Mouse (Mus musculus) liver, adult 2 months (tissue): ENCODE results near the gene Smc4. TPM values are rescaled to one million over a fixed set of nuclear protein-coding genes. Genes with fewer than 3 reads are reported as not detected.

Source experiments
- DNase-seq: peaks from one replicate; pipeline ENCODE4 v3.0.0-alpha.2; 2011; ENCODE audit warnings: low read depth, low spot score; ENCODE audit errors: extremely low read depth
- H3K27ac ChIP-seq: fragments of 200-500 bp; replicated peaks from 2 replicates; pipeline ENCODE4 v1.5.1; 2012; ENCODE audit warnings: low read depth, mild to moderate bottlenecking, control low read depth, inconsistent platforms, low read length; ENCODE audit not compliant: insufficient read depth
- H3K27me3 ChIP-seq: fragments of 200-500 bp; 2 replicates; pipeline ENCODE4 v1.6.1; 2012; ENCODE audit warnings: mild to moderate bottlenecking, moderate library complexity, low read length, inconsistent platforms; ENCODE audit not compliant: control insufficient read depth, insufficient read depth
- H3K36me3 ChIP-seq: fragments of 200-500 bp; 2 replicates; pipeline ENCODE4 v1.6.1; 2012; ENCODE audit warnings: low read length, inconsistent platforms; ENCODE audit not compliant: control insufficient read depth, insufficient read depth
- H3K4me1 ChIP-seq: fragments of 200-500 bp; 2 replicates; pipeline ENCODE4 v1.6.1; 2011; ENCODE audit warnings: low read length; ENCODE audit not compliant: control insufficient read depth, insufficient read depth
- H3K4me3 ChIP-seq: fragments of 200-500 bp; 2 replicates; pipeline ENCODE4 v1.5.1; 2011; ENCODE audit warnings: low read depth, mild to moderate bottlenecking, control low read depth, low read length, moderate library complexity; ENCODE audit not compliant: insufficient read depth
- H3K79me2 ChIP-seq: fragments of 200-500 bp; 2 replicates; pipeline ENCODE4 v1.6.1; 2012; ENCODE audit warnings: inconsistent platforms, mild to moderate bottlenecking, low read length, moderate library complexity; ENCODE audit not compliant: control insufficient read depth, insufficient read depth
- H3K9ac ChIP-seq: fragments of 200-500 bp; 2 replicates; pipeline ENCODE4 v1.6.1; 2012; ENCODE audit warnings: low read depth, mild to moderate bottlenecking, control low read depth, inconsistent platforms, low read length
- CTCF ChIP-seq: fragments of 200-500 bp; IDR thresholded peaks from 2 replicates; pipeline ENCODE4 v1.5.1; 2011; ENCODE audit warnings: low read depth, low read length, control low read depth
- POLR2A ChIP-seq: fragments of 200-500 bp; IDR thresholded peaks from 2 replicates; pipeline ENCODE4 v1.6.1; 2011; ENCODE audit warnings: low read length, control low read depth; ENCODE audit not compliant: insufficient read depth; ENCODE audit errors: extremely low read depth
- WGBS: fragments of 180-500 bp; shearing (Covaris S2); methylation state at CpG from one replicate; pipeline ENCODE4 v1.1.7; 2018; 5-methylcytosine and 5-hydroxymethylcytosine counted together
- polyA plus RNA-seq: library from polyadenylated mRNA; depleted of rRNA; stranded (reverse); fragments of >200 nt; gene quantifications from 2 replicates; pipeline ENCODE4 v1.2.3, GENCODE M21; 2012
- total RNA-seq: library from RNA; depleted of rRNA; stranded (reverse); fragments of >200 nt; gene quantifications from 2 replicates; pipeline ENCODE4 v1.2.3, GENCODE M21; 2014

The Smc4 gene
- total and polyA plus RNA-seq, 2 experiments = 1.1 to 8.6 TPM

DNA sequence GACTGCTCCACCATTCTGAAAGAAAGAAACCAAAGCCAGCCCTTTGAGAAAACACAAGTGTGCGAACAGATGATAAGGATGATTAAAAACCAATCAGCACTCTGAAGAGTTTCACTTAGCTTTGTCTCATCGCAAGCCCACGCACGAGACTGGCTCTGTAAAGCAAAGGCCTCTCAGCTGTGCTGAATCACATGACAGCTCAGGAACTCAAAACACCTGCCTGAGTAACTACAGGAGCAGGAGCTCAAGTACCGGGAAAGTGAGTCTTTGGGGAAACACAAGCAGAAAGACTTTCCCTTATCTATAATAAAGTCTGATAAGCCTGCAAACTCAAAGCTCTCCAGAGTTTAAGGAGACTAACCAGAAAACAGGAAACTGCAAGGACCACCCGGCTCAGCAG, 37.1 kb upstream of the Smc4 start:
- no peak for DNase-seq
- Histone ChIP-seq H3K4me3 (no peak overlapping the region), H3K79me2 (no peaks in the 10 kb centered on the region), H3K4me1 (no peaks in the 10 kb centered on the region), H3K9ac (no peak overlapping the region), H3K27me3 (no peaks in the 10 kb centered on the region), H3K36me3 (peaks cover 6% of the 10 kb centered on the region; the same call in 1 of the 2 replicates), H3K27ac (no peak overlapping the region)
- 79% methylated on average over 6 of the region's 6 CpGs for WGBS
- no peak for TF ChIP-seq POLR2A
- no peak for TF ChIP-seq CTCF

DNA sequence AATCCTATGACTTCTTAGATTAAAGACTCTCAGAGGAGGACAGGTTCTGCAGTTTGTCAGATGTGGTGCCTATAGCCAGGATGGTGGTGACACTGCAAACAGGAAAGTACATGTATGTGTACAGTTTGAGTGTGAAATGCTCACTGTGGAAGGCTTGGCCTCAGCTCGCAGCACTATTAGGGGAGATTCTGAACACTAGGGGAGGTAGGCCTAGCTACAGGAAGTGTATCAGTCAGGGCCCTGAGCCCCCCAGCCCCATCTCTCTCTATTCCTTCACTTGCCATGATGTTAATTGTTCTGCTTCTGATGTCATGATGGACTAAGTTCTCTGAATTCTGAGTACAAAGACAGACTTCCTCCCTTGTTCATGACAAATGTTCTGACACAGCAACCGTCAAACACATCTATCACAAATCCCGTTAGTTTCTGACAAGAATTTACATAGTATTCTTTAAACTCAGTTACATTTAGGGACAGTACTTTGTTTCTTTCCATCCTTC, 35.4 kb upstream of the Smc4 start:
- Histone ChIP-seq H3K27ac (no peak overlapping the region), H3K27me3 (no peaks in the 10 kb centered on the region), H3K9ac (no peak overlapping the region), H3K36me3 (peaks cover 8% of the 10 kb centered on the region; the same call in 1 of the 2 replicates), H3K4me1 (no peaks in the 10 kb centered on the region), H3K4me3 (no peak overlapping the region), H3K79me2 (no peaks in the 10 kb centered on the region)
- 96% methylated on average over 3 of the region's 3 CpGs for WGBS
- DNase-seq = no peak
- TF ChIP-seq POLR2A (no peak), CTCF (no peak)

DNA sequence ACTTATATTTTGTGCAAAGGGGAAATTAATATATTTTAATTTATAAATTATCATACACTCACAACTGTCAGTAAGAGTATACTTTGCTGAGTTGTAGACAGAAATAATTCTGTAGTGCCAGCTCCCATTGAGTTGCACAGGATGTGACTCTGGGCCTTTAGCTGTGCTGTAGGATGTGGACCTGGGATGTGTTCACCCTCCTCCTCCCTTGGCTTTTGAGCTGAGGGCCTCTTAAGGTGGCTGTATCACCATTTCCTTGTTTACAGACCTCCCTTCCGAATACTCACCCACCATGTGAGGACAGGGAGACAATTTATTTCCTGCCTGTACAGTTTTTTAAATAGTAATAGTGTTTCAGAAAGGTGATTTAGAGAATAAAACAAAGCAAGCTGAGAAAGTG, 31.0 kb upstream of the Smc4 start:
- 73% methylated on average over 1 of the region's 1 CpGs for WGBS

DNA sequence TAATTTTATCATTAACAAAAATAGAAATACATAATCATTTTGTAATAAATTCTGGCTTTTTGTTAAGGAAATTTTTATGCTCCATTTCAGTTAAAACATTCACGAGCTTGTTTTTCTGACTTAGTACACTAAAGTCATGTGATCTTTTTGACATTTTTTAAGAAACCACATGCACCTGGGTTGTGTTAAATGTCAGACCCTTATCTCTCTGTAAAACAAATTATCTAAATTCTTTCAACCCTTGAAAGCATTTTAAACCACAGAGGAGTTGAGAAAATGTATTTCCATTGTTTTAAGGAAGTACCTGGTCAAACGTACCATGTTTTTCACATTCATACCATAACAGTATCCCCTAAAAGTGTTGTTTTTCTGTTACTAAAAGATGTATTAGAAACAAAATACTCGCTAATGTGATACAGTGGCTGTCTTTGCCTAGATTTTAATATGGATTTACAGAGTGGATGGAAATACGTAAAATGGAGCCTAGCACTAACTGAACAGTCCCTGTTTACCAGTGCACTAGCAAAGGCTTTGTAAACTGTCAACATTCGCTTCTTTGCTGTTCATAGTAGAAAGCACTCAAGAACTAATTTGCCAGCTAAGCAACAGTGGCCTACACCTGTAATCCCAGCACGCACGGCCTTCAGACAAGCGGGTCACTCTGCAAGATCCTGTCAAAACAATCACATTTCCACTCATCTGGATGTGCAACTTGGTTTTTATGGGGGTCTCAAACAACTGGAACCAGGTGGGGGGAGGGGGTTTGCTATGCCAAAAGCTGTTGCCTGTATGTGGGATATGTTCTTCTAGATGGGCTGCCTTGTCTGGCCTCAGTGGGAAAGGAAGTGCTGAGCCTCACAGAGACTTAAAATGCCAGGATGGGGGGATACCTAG, 29.7 kb upstream of the Smc4 start:
- H3K27ac ChIP-seq = no peak overlapping the region
- no peaks in the 10 kb centered on the region for H3K4me1 ChIP-seq
- H3K9ac ChIP-seq = no peak overlapping the region
- 0 out of 2 replicates have a peak, but pooled peaks cover 2% of the 10 kb centered on the region for H3K36me3 ChIP-seq
- no peaks in the 10 kb centered on the region for H3K79me2 ChIP-seq
- no peaks in the 10 kb centered on the region for H3K27me3 ChIP-seq
- TF ChIP-seq CTCF = no peak
- TF ChIP-seq POLR2A = no peak
- no peak for DNase-seq
- H3K4me3 ChIP-seq = no peak overlapping the region
- 95% methylated on average over 8 of the region's 8 CpGs for WGBS

More for the DNA sequence above, 31.0 kb upstream of the Smc4 start:
- no peak overlapping the region for H3K27ac ChIP-seq
- H3K4me1 ChIP-seq = no peaks in the 10 kb centered on the region
- 0 out of 2 replicates have a peak, but pooled peaks cover 2% of the 10 kb centered on the region for H3K36me3 ChIP-seq
- TF ChIP-seq POLR2A (no peak), CTCF (no peak)
- H3K79me2 ChIP-seq = no peaks in the 10 kb centered on the region
- no peak overlapping the region for H3K4me3 ChIP-seq
- H3K27me3 ChIP-seq = no peaks in the 10 kb centered on the region
- no peak overlapping the region for H3K9ac ChIP-seq
- no peak for DNase-seq

DNA sequence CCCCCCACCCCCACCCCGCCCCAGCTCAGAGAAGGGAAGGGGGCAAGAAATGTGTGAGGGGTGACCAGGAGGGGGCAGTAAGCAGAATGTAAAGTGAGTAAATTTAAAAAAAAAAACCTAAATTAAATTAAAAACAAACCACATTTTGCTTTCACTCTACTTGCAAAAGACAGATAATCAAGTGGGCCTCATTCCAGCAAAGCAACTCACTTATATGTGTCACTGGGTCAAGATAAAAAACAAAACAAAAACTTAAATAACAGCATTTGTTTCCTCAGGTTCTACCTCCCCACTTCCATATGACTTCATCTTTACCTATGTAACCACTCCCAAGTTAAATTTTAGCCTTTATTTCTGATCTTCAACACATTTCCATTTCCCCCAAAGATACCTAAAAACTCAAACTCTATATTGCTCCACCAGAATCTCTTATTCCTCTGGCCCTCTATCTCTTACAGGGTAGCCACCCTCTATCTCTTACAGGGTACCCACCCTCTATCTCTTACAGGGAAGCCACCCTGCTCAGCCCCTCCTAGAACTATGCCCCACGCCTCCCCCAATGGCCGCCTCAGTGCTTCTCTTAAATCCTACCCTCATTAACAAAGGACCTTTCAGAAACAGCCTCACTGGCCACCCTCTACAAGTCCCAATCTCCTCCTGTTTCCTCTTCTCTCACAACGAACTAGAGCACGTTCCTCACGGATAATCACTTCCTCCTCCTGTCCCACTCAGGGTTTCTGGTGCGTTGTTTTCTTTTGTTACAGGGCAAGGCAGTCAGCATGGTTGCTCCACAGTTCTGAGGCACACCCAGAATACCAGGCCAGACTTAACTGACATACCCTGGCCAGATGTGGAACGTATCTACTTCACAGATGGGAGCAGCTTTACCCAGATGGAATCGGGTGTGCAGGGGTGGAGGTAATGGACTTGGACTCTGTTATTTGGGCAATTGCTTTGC, 28.7 kb upstream of the Smc4 start:
- Histone ChIP-seq H3K9ac (no peak overlapping the region), H3K27me3 (no peaks in the 10 kb centered on the region), H3K27ac (no peak overlapping the region), H3K4me1 (no peaks in the 10 kb centered on the region), H3K79me2 (no peaks in the 10 kb centered on the region), H3K36me3 (0 out of 2 replicates have a peak, but pooled peaks cover 2% of the 10 kb centered on the region), H3K4me3 (no peak overlapping the region)
- DNase-seq = no peak
- TF ChIP-seq CTCF = no peak
- no peak for TF ChIP-seq POLR2A
- 86% methylated on average over 9 of the region's 9 CpGs for WGBS
